Mouse (Mus musculus): ENCODE results near the gene Zfp956. TPM values are rescaled to one million over a fixed set of nuclear protein-coding genes. Genes with fewer than 3 reads are reported as not detected.
A peak's percentile ranks its signal among the peaks of the same experiment; 100 is the strongest.

Gene Zfp956
- 26.3 and 34.0 TPM in 2 replicates for polyA plus RNA-seq (2012; rRNA removed)

DNA sequence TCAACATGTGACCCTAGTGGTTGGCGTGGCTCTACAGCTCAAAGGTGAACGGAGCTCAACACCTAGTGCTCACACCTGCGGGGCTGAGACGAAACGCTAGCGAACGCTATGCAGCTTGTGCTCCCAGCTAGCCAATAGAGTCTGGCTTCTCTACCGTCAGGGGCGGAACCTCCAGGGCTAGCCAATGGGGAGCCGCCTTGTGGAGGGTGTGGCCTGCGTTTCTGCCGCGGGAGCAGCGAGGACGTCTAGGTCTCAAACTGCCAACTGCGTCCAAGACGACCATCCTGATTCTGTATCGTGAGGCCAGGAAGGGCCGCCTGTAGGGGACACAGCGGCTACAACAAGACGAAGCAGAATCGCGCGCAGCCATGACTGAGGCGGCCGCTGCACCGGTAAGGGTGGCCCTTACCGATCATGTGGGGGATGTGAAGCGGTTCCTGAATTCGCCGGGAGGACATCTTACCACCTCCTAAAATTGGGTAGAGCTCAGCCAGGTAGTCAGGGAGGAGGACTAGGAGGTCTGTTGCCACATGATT is at the start of gene Zfp956:
Zfp956 (plus strand) TSS at position 200 of the 536 bp plus-strand sequence.
- TF ChIP-seq POLR2A (IDR thresholded peaks at IDR 0.05; ENCODE audit: borderline replicate concordance, extremely low read depth, insufficient read depth, insufficient read length, poor library complexity, severe bottlenecking) (peak; percentile 41; the same call in 1 of the 2 replicates), CTCF (IDR thresholded peaks at IDR 0.05; ENCODE audit: borderline replicate concordance, extremely low read depth, insufficient read depth, insufficient read length) (no peak)
- peak; percentile 97 for DNase-seq (ENCODE audit: low read depth)

GRCm38 (mm10) chr6:47903587-47903986 is 49.6 kb upstream of the Zfp956 start:
- DNase-seq (ENCODE audit: low read depth), result peak; percentile 4
- no peak for TF ChIP-seq CTCF (IDR thresholded peaks at IDR 0.05; ENCODE audit: borderline replicate concordance, extremely low read depth, insufficient read depth, insufficient read length)
- TF ChIP-seq POLR2A (IDR thresholded peaks at IDR 0.05; ENCODE audit: borderline replicate concordance, extremely low read depth, insufficient read depth, insufficient read length, poor library complexity, severe bottlenecking), result no peak

- no peak for TF ChIP-seq CTCF (IDR thresholded peaks at IDR 0.05; ENCODE audit: borderline replicate concordance, extremely low read depth, insufficient read depth, insufficient read length)
- no peak for TF ChIP-seq POLR2A (IDR thresholded peaks at IDR 0.05; ENCODE audit: borderline replicate concordance, extremely low read depth, insufficient read depth, insufficient read length, poor library complexity, severe bottlenecking)
- peak; percentile 5 for DNase-seq (ENCODE audit: low read depth)
Measured at GRCm38 (mm10) chr6:47904361-47904760, 48.8 kb upstream of the Zfp956 start.

GRCm38 (mm10) chr6:47904917-47905695 is 48.1 kb upstream of the Zfp956 start:
- TF ChIP-seq POLR2A (IDR thresholded peaks at IDR 0.05; ENCODE audit: borderline replicate concordance, extremely low read depth, insufficient read depth, insufficient read length, poor library complexity, severe bottlenecking), result no peak
- no peak for TF ChIP-seq CTCF (IDR thresholded peaks at IDR 0.05; ENCODE audit: borderline replicate concordance, extremely low read depth, insufficient read depth, insufficient read length)
- DNase-seq (ENCODE audit: low read depth), result peak; percentile 9

- no peak for DNase-seq (ENCODE audit: low read depth)
- no peak for TF ChIP-seq POLR2A (IDR thresholded peaks at IDR 0.05; ENCODE audit: borderline replicate concordance, extremely low read depth, insufficient read depth, insufficient read length, poor library complexity, severe bottlenecking)
- TF ChIP-seq CTCF (IDR thresholded peaks at IDR 0.05; ENCODE audit: borderline replicate concordance, extremely low read depth, insufficient read depth, insufficient read length), result no peak
Measured at GRCm38 (mm10) chr6:47906326-47906725, 46.9 kb upstream of the Zfp956 start.

- TF ChIP-seq POLR2A (IDR thresholded peaks at IDR 0.05; ENCODE audit: borderline replicate concordance, extremely low read depth, insufficient read depth, insufficient read length, poor library complexity, severe bottlenecking) (no peak), CTCF (IDR thresholded peaks at IDR 0.05; ENCODE audit: borderline replicate concordance, extremely low read depth, insufficient read depth, insufficient read length) (no peak)
Measured at GRCm38 (mm10) chr6:47909007-47909406, 44.2 kb upstream of the Zfp956 start.

GRCm38 (mm10) chr6:47911650-47912049 is 41.5 kb upstream of the Zfp956 start:
- DNase-seq (ENCODE audit: low read depth), result no peak
- no peak for TF ChIP-seq POLR2A (IDR thresholded peaks at IDR 0.05; ENCODE audit: borderline replicate concordance, extremely low read depth, insufficient read depth, insufficient read length, poor library complexity, severe bottlenecking)
- no peak for TF ChIP-seq CTCF (IDR thresholded peaks at IDR 0.05; ENCODE audit: borderline replicate concordance, extremely low read depth, insufficient read depth, insufficient read length)

More at GRCm38 (mm10) chr6:47909007-47909406, 44.2 kb upstream of the Zfp956 start:
- no peak for DNase-seq (ENCODE audit: low read depth)

DNA sequence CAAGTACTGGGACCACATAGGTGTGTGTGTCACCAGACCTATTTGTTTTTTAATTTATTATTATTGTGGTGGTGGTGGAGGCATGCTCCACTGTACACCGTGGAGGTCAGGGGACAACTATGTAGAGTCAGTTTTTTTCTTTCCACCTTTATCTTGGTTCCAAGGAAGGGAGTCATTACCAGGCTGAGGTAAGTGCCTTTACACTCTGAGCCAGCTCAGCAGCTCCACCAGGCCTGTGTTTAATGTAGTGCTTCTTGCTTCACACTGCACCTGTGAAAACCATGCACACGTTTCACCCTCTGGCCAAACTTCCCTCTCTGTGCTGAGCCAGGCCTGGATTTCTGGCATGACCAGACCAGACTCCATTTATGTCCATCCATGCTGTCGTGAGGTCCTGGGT is 40.2 kb upstream of the Zfp956 start:
- no peak for TF ChIP-seq CTCF (IDR thresholded peaks at IDR 0.05; ENCODE audit: borderline replicate concordance, extremely low read depth, insufficient read depth, insufficient read length)
- no peak for TF ChIP-seq POLR2A (IDR thresholded peaks at IDR 0.05; ENCODE audit: borderline replicate concordance, extremely low read depth, insufficient read depth, insufficient read length, poor library complexity, severe bottlenecking)

DNA sequence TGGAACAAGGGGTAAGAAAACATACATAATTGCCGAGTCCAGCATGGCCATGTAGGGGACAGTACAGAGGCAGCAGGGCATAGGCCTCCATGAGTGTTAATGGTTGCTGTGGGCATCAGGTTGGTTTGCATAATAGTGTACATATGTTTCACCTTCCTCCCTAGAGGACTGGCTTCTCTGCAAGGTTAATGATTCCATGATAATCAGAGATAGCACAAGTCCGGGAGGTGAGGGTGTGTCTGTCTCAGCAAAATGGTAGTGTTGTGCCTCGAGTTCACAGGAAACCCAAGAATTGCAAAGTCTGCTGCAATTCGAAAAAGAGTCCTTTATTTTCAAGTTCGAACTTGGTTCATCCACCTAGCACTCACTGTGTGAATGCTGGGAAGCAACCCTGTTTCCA is 36.1 kb upstream of the Zfp956 start:
- TF ChIP-seq POLR2A (IDR thresholded peaks at IDR 0.05; ENCODE audit: borderline replicate concordance, extremely low read depth, insufficient read depth, insufficient read length, poor library complexity, severe bottlenecking) (no peak), CTCF (IDR thresholded peaks at IDR 0.05; ENCODE audit: borderline replicate concordance, extremely low read depth, insufficient read depth, insufficient read length) (no peak)
- no peak for DNase-seq (ENCODE audit: low read depth)

More for the DNA sequence above, 40.2 kb upstream of the Zfp956 start:
- no peak for DNase-seq (ENCODE audit: low read depth)

GRCm38 (mm10) chr6:47918768-47919274 is 34.4 kb upstream of the Zfp956 start:
- no peak for DNase-seq (ENCODE audit: low read depth)
- no peak for TF ChIP-seq CTCF (IDR thresholded peaks at IDR 0.05; ENCODE audit: borderline replicate concordance, extremely low read depth, insufficient read depth, insufficient read length)
- TF ChIP-seq POLR2A (IDR thresholded peaks at IDR 0.05; ENCODE audit: borderline replicate concordance, extremely low read depth, insufficient read depth, insufficient read length, poor library complexity, severe bottlenecking), result no peak

DNA sequence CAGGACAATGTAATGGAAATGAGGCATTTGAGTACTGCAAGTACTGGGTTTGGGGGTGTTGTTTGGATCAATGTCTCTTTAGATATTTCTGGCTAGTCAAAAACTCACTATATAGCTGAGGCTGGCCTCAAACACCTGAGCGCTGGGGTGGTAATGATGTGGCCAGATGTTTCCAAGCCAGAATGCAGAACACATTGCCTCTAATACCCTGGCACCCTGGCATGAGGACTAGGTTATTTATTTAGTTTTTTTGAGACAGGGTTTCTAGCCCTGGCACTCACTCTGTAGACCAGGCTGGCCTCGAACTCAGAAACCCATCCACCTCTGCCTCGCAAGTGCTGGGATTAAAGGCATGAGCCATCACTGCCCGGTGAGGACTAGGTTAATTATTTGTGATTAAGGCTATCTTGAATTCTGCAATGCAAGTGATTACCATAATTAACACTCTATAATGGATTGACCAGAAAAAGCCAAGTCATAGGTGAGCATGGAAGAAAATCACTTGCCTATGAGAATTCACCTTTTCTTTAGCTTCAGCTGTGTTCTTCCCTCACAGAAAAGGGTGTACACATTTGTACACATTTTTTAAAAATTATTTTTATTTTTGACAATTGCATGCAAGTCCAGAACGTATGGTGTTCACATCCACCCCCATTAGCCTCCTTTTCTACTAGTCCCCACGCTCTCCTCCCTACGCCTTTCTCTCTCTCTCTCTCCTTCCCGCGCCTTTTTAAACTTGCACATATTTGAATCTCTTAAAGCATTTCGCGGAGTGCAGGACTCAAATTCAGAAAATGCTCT is 33.3 kb upstream of the Zfp956 start:
- TF ChIP-seq POLR2A (IDR thresholded peaks at IDR 0.05; ENCODE audit: borderline replicate concordance, extremely low read depth, insufficient read depth, insufficient read length, poor library complexity, severe bottlenecking) (no peak), CTCF (IDR thresholded peaks at IDR 0.05; ENCODE audit: borderline replicate concordance, extremely low read depth, insufficient read depth, insufficient read length) (no peak)
- DNase-seq (ENCODE audit: low read depth), result no peak
